Mouse (Mus musculus) forebrain, embryonic 14.5 days (tissue): ENCODE data around the gene Scgn. TPM values are rescaled to one million over a fixed set of nuclear protein-coding genes. Genes with fewer than 3 reads are reported as not detected.

ENCODE experiments used
- ATAC-seq: fragments of 200-750 bp; cut with Nextera tagmentation; 2 replicates; pipeline ENCODE4 v1.8.0; 2017; ENCODE audit warnings: mild to moderate bottlenecking, moderate library complexity
- DNase-seq: peaks from one replicate; pipeline ENCODE4 v3.0.0-alpha.2; 2015; ENCODE audit warnings: low spot score
- H3K27ac ChIP-seq: fragments of 300-500 bp; sonication (generic); 2 replicates; pipeline ENCODE4 v1.5.1; 2014; ENCODE audit warnings: low read depth, mild to moderate bottlenecking, control low read depth, low read length, moderate library complexity
- H3K27me3 ChIP-seq: fragments of 300-500 bp; sonication (generic); replicated peaks from 2 replicates; pipeline ENCODE4 v1.6.1; 2014; ENCODE audit warnings: low read length, control low read depth, mixed read lengths; ENCODE audit not compliant: control insufficient read depth, insufficient read depth
- H3K36me3 ChIP-seq: fragments of 300-500 bp; sonication (generic); 2 replicates; pipeline ENCODE4 v1.6.1; 2014; ENCODE audit warnings: low read length, control low read depth; ENCODE audit not compliant: control insufficient read depth, insufficient read depth
- H3K4me1 ChIP-seq: fragments of 300-500 bp; sonication (generic); 2 replicates; pipeline ENCODE4 v1.6.1; 2014; ENCODE audit warnings: antibody characterized with exemption, low read length, control low read depth; ENCODE audit not compliant: control insufficient read depth, insufficient read depth
- H3K4me2 ChIP-seq: fragments of 300-500 bp; sonication (generic); 2 replicates; pipeline ENCODE4 v1.6.1; 2014; ENCODE audit warnings: mild to moderate bottlenecking, control low read depth, low read length
- H3K4me3 ChIP-seq: fragments of 300-500 bp; sonication (generic); 2 replicates; pipeline ENCODE4 v1.5.1; 2014; ENCODE audit warnings: low read depth, low read length, control low read depth
- H3K9ac ChIP-seq: fragments of 300-500 bp; sonication (generic); 2 replicates; pipeline ENCODE4 v1.6.1; 2014; ENCODE audit warnings: mild to moderate bottlenecking, low read length, control low read depth, moderate library complexity
- H3K9me3 ChIP-seq: fragments of 300-500 bp; sonication (generic); replicated peaks from 2 replicates; pipeline ENCODE4 v1.6.1; 2016; ENCODE audit warnings: low read length, control low read depth, mixed read lengths; ENCODE audit not compliant: control insufficient read depth
- WGBS: fragments of 180-500 bp; shearing (Covaris S2); extraction: QIAGEN DNeasy Blood & Tissue Kit; methylation state at CpG from one replicate; pipeline ENCODE4 v1.1.7; 2014; 5-methylcytosine and 5-hydroxymethylcytosine counted together
- microRNA-seq: library from miRNA; unstranded; fragments of <30 nt; microRNA quantifications from one replicate; pipeline ENCODE4, GENCODE M21; 2016
- polyA plus RNA-seq: library from polyadenylated mRNA; unstranded; fragments of >200 nt; fragmentation: Nextera tagmentation; extraction: Ambion mirVana; gene quantifications from 2 replicates; pipeline ENCODE4 v1.2.1, GENCODE M21; 2014

Gene Scgn
- polyA plus RNA-seq, 1 experiment from 2014 or later: 5.3 TPM

DNA sequence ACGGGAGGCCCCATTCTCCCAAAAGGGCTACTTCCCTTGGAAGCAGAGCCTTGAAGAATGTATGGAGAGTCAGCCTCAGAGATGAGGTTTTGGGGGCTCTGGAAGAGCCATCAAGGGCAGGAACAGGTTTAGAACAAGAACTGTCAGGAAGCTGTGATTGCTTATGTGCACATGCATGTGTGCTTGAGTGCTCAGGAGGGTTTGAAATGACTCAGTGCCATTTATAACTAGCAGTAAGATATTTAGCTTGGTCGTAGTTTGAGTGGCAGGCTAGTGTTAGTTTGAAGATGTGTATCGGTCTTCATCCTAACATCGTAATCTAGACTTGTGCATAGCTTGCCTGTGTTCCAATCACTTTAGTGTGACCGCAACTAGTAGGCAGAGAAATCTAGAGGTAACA lies 84.1 kb downstream of the Scgn start:
- Histone ChIP-seq H3K4me2 (no peak overlapping the region), H3K9me3 (no peaks in the 10 kb centered on the region), H3K9ac (no peak overlapping the region), H3K27ac (no peak overlapping the region), H3K4me3 (no peak overlapping the region), H3K36me3 (no peaks in the 10 kb centered on the region), H3K27me3 (no peaks in the 10 kb centered on the region), H3K4me1 (no peaks in the 10 kb centered on the region)
- DNase-seq (no peak), ATAC-seq (no peak)
- WGBS: 96% methylated on average over 5 of the region's 5 CpGs

Small RNA genes lying within 50 kb of the gene (microRNA-seq; reads per million reads assigned to microRNA genes)
- not detected for gene Gm44344

Other genes with a start within 250 kb of the Scgn start
- 2.4 and 5.9 TPM in 2 replicates for gene Hist1h3c, start 245.6 kb downstream of the Scgn start, polyA plus RNA-seq
- 1.3 and 1.5 TPM in 2 replicates for gene Hist1h2bb, start 244.5 kb downstream of the Scgn start, polyA plus RNA-seq
- 27.8 and 49.2 TPM in 2 replicates for gene Hist1h2ab, start 240.1 kb downstream of the Scgn start, polyA plus RNA-seq
- 2.3 and 9.6 TPM in 2 replicates for gene Hist1h3b, start 238.9 kb downstream of the Scgn start, polyA plus RNA-seq
- gene Hist1h4b, start 234.2 kb downstream of the Scgn start, polyA plus RNA-seq: 3.5 and 4.7 TPM in 2 replicates
- gene Hist1h4a, start 230.0 kb downstream of the Scgn start, polyA plus RNA-seq: 0.97 TPM in 1 of 2 replicates, not detected in the other
- gene Hist1h3a, start 228.8 kb downstream of the Scgn start, polyA plus RNA-seq: 2.0 and 4.7 TPM in 2 replicates
- 2.3 and 2.4 TPM in 2 replicates for gene Hist1h1a, start 227.5 kb downstream of the Scgn start, polyA plus RNA-seq
- gene Trim38, start 221.3 kb downstream of the Scgn start, polyA plus RNA-seq: not detected in 2 replicates
- not detected in 2 replicates for gene Slc17a2, start 184.2 kb downstream of the Scgn start, polyA plus RNA-seq
- gene Slc17a3, start 151.8 kb downstream of the Scgn start, polyA plus RNA-seq: not detected in 2 replicates
- gene Slc17a1, start 123.5 kb downstream of the Scgn start, polyA plus RNA-seq: not detected in 2 replicates
- not detected in 2 replicates for gene Slc17a4, start 76.2 kb downstream of the Scgn start, polyA plus RNA-seq
- gene Hist1h2ba, start 57.1 kb downstream of the Scgn start, polyA plus RNA-seq: not detected in 2 replicates
- gene Hist1h2aa, start 56.8 kb downstream of the Scgn start, polyA plus RNA-seq: not detected in 2 replicates